11 mouse cellular contexts compared by ENCODE assay signal in genomic region chr4:148676961-148677637, GRCm38 (mm10). TPM values are rescaled to one million over a fixed set of nuclear protein-coding genes. Genes with fewer than 3 reads are reported as not detected.
DNase-seq lines count a peak whose midpoint lies in the region; ATAC-seq and TF ChIP-seq lines count a peak whose summit lies in the region.
"Had no signal": no experiment of that assay in that cellular context is flagged by ENCODE, and none has a peak within 500 bp of the region (broad histone marks: within the 10 kb centered on the region; RNA-seq: fewer than 3 reads in every experiment).

No protein-coding gene starts in this region.

- no peaks in the 10 kb centered on the region for H3K36me3 ChIP-seq in hindbrain, embryonic 10.5 days
- no peaks in the 10 kb centered on the region for H3K36me3 ChIP-seq in hindbrain, embryonic 11.5 days (ENCODE audit: control insufficient read depth, insufficient read depth, low read length)
- H3K36me3 ChIP-seq in MEL (ENCODE audit: control insufficient read depth in 1 of 2, insufficient read depth in 2 of 2, low read length in 2 of 2): peaks cover 0 to 10% of the 10 kb centered on the region in 2 experiments; a peak in 2 of 4 replicates
- no peaks in the 10 kb centered on the region for H3K36me3 ChIP-seq in embryonic facial prominence, embryonic 10.5 days (replicated peaks)
- no peaks in the 10 kb centered on the region for H3K36me3 ChIP-seq in kidney, postnatal 0 days (ENCODE audit: insufficient read depth, low read length)

- no peaks in the 10 kb centered on the region for H3K79me2 ChIP-seq in MEL (ENCODE audit: control insufficient read depth, insufficient read depth, low read length, poor library complexity)

- H3K9ac ChIP-seq in hindbrain, embryonic 11.5 days (ENCODE audit: low read depth, low read length): no peak overlapping the region
- no peak overlapping the region for H3K9ac ChIP-seq in MEL (ENCODE audit: control insufficient read depth, low read depth, low read length, poor library complexity, severe bottlenecking)
- no peak overlapping the region for H3K9ac ChIP-seq in kidney, postnatal 0 days (ENCODE audit: low read depth, low read length)

- TF ChIP-seq POLR2A in MEL (IDR thresholded peaks at IDR 0.05; ENCODE audit: control insufficient read depth in 1 of 2, insufficient read depth in 1 of 2, low read depth in 1 of 2, low read length in 2 of 2, poor library complexity in 1 of 2): no peak

- 46% methylated on average over 20 of the region's 20 CpGs for WGBS in hindbrain, embryonic 10.5 days
- WGBS in hindbrain, embryonic 11.5 days: 41% methylated on average over 20 of the region's 20 CpGs
- WGBS in embryonic facial prominence, embryonic 10.5 days: 45% methylated on average over 20 of the region's 20 CpGs
- 24% methylated on average over 20 of the region's 20 CpGs for WGBS in kidney, postnatal 0 days

- H3K4me2 ChIP-seq in hindbrain, embryonic 11.5 days (replicated peaks; ENCODE audit: low read depth, low read length): no peak overlapping the region
- H3K4me2 ChIP-seq in kidney, postnatal 0 days (ENCODE audit: low read length): no peak overlapping the region

- no peak for DNase-seq in hindbrain, embryonic 10.5 days (ENCODE audit: low spot score)
- no peak for DNase-seq in hindbrain, embryonic 11.5 days (ENCODE audit: low spot score)
- peak; percentile 77 for DNase-seq in MEL (ENCODE audit: low read depth, low spot score)
- DNase-seq in embryonic facial prominence, embryonic 10.5 days (ENCODE audit: low spot score): peak; percentile 34
- DNase-seq in kidney, postnatal 0 days (ENCODE audit: low spot score): peak; percentile 78
- DNase-seq in layer of hippocampus, postnatal 14 days (ENCODE audit: low spot score in 2 of 2): no peak
- DNase-seq in ovary, adult 18-20 months (ENCODE audit: low spot score): no peak
- no peak for DNase-seq in cerebellum, postnatal 25 days
- DNase-seq: thymus, postnatal 14 days had no signal

- no peak for TF ChIP-seq CTCF in MEL (IDR thresholded peaks at IDR 0.05 in 2 of 3, conservative IDR thresholded peaks at IDR 0.05 in 1 of 3; ENCODE audit: control insufficient read depth in 1 of 3, insufficient read depth in 1 of 3, low read depth in 2 of 3, low read length in 3 of 3, poor library complexity in 1 of 3, severe bottlenecking in 1 of 3)
- TF ChIP-seq CTCF in kidney, postnatal 0 days (IDR thresholded peaks at IDR 0.05; ENCODE audit: low read depth): peak; percentile 48; the same call in 1 of the 2 replicates

- H3K27me3 ChIP-seq in hindbrain, embryonic 10.5 days (ENCODE audit: insufficient read depth, poor library complexity, severe bottlenecking): peaks cover 63% of the 10 kb centered on the region
- 0 out of 2 replicates have a peak, but pooled peaks cover 2% of the 10 kb centered on the region for H3K27me3 ChIP-seq in hindbrain, embryonic 11.5 days (ENCODE audit: control insufficient read depth, insufficient read depth, low read length)
- no peaks in the 10 kb centered on the region for H3K27me3 ChIP-seq in MEL (ENCODE audit: control insufficient read depth in 1 of 2, insufficient read depth in 2 of 2, low read length in 2 of 2)
- H3K27me3 ChIP-seq in embryonic facial prominence, embryonic 10.5 days (replicated peaks; ENCODE audit: low read depth, poor library complexity, severe bottlenecking): peaks cover 15% of the 10 kb centered on the region
- H3K27me3 ChIP-seq in kidney, postnatal 0 days (ENCODE audit: insufficient read depth, low read length): no peaks in the 10 kb centered on the region

- TF ChIP-seq RAD21 in MEL (IDR thresholded peaks at IDR 0.05; ENCODE audit: low read depth, low read length): no peak

- no peak overlapping the region for H3K4me3 ChIP-seq in hindbrain, embryonic 10.5 days
- no peak overlapping the region for H3K4me3 ChIP-seq in hindbrain, embryonic 11.5 days (ENCODE audit: low read depth, low read length)
- no peak overlapping the region for H3K4me3 ChIP-seq in MEL (ENCODE audit: control insufficient read depth in 1 of 2, insufficient read depth in 1 of 2, low read depth in 2 of 2, low read length in 2 of 2)
- H3K4me3 ChIP-seq in embryonic facial prominence, embryonic 10.5 days: no peak overlapping the region
- no peak overlapping the region for H3K4me3 ChIP-seq in kidney, postnatal 0 days (replicated peaks; ENCODE audit: low read depth, low read length)
- H3K4me3 ChIP-seq: layer of hippocampus, adult 2 months had no signal

- TF ChIP-seq EP300 in MEL (IDR thresholded peaks at IDR 0.05; ENCODE audit: low read depth in 1 of 2, low read length in 2 of 2): peak in 1 of 2 experiments; percentile 39; a peak in 1 of 4 replicates

- H3K27ac ChIP-seq in hindbrain, embryonic 10.5 days: peak overlapping the region; percentile 64
- H3K27ac ChIP-seq in hindbrain, embryonic 11.5 days (ENCODE audit: low read depth, low read length): no peak overlapping the region
- no peak overlapping the region for H3K27ac ChIP-seq in MEL (ENCODE audit: control insufficient read depth, low read depth, low read length)
- H3K27ac ChIP-seq in embryonic facial prominence, embryonic 10.5 days (replicated peaks): peak overlapping the region; percentile 59; the same call in 1 of the 2 replicates
- H3K27ac ChIP-seq in kidney, postnatal 0 days: 0 out of 2 replicates have a peak overlapping the region, but pooled peaks have one; percentile 19
- H3K27ac ChIP-seq: layer of hippocampus, adult 2 months had no signal

- ATAC-seq in hindbrain, embryonic 11.5 days (ENCODE audit: low FRiP score): no peak
- no peak for ATAC-seq in kidney, postnatal 0 days (replicated peaks; ENCODE audit: low FRiP score, low read depth)

- no peaks in the 10 kb centered on the region for H3K9me3 ChIP-seq in hindbrain, embryonic 10.5 days
- H3K9me3 ChIP-seq in hindbrain, embryonic 11.5 days (ENCODE audit: control insufficient read depth, low read length): no peaks in the 10 kb centered on the region
- H3K9me3 ChIP-seq in MEL (replicated peaks; ENCODE audit: insufficient read depth, low read length): no peaks in the 10 kb centered on the region
- H3K9me3 ChIP-seq in embryonic facial prominence, embryonic 10.5 days: no peaks in the 10 kb centered on the region
- H3K9me3 ChIP-seq in kidney, postnatal 0 days (replicated peaks; ENCODE audit: low read length): no peaks in the 10 kb centered on the region

- peaks cover 49% of the 10 kb centered on the region for H3K4me1 ChIP-seq in hindbrain, embryonic 10.5 days (replicated peaks)
- H3K4me1 ChIP-seq in hindbrain, embryonic 11.5 days (replicated peaks; ENCODE audit: control insufficient read depth, insufficient read depth, low read length): 0 out of 2 replicates have a peak, but pooled peaks cover 8% of the 10 kb centered on the region
- H3K4me1 ChIP-seq in MEL (ENCODE audit: control insufficient read depth in 1 of 2, insufficient read depth in 2 of 2, low read length in 2 of 2): peaks cover 9 to 25% of the 10 kb centered on the region in 2 experiments
- H3K4me1 ChIP-seq in embryonic facial prominence, embryonic 10.5 days: peaks cover 46% of the 10 kb centered on the region
- H3K4me1 ChIP-seq in kidney, postnatal 0 days (replicated peaks; ENCODE audit: insufficient read depth, low read length): peaks cover 17% of the 10 kb centered on the region

TF ChIP-seq in MEL, 35 proteins besides CTCF, POLR2A, EP300 and RAD21:
- peak; percentile 20; the same call in 1 of the 2 replicates for TF ChIP-seq GATA1 (IDR thresholded peaks at IDR 0.05; ENCODE audit: low read depth, low read length)
- 0 out of 2 replicates have a peak, but pooled peaks have one; percentile 21 for TF ChIP-seq TBP (IDR thresholded peaks at IDR 0.05; ENCODE audit: low read depth, low read length)
- TF ChIP-seq SMC3 (IDR thresholded peaks at IDR 0.05; ENCODE audit: low read depth, low read length): no peak
- no peak for TF ChIP-seq USF2 (IDR thresholded peaks at IDR 0.05; ENCODE audit: borderline replicate concordance in 1 of 2, insufficient read depth in 1 of 2, low read depth in 1 of 2, low read length in 2 of 2)
TF ChIP-seq in MEL: peak in this region for 2.

RNA-seq across cellular contexts. Expression of gene Gm572, which starts 34.0 kb away (rescaled TPM):
- not detected in 2 replicates for polyA plus RNA-seq in hindbrain, embryonic 10.5 days (2016; fragmentation: Nextera tagmentation; extraction: Ambion mirVana)
- not detected in 2 replicates for polyA plus RNA-seq in hindbrain, embryonic 11.5 days (2014; fragmentation: Nextera tagmentation; extraction: Ambion mirVana)
- not detected in 2 replicates for total RNA-seq in MEL (2012; rRNA removed)
- not detected for polyA plus RNA-seq in MEL (2012; ENCODE audit: insufficient read depth in 1 of 2, insufficient read length in 2 of 2, low read depth in 1 of 2, low replicate concordance in 2 of 2, missing spikeins in 1 of 2)
- polyA plus RNA-seq in embryonic facial prominence, embryonic 10.5 days (2016; fragmentation: Nextera tagmentation; extraction: Ambion mirVana): not detected in 2 replicates
- polyA plus RNA-seq in kidney, postnatal 0 days (2015; fragmentation: Nextera tagmentation; extraction: Ambion mirVana): not detected in 2 replicates
- not detected for total RNA-seq in layer of hippocampus, postnatal 14 days (2021)
- total RNA-seq: layer of hippocampus, adult 2 months had no signal
- polyA plus RNA-seq: macrophage had no signal

RNA-seq across cellular contexts. Expression of gene Tardbp, which starts 50.3 kb away (rescaled TPM):
- polyA plus RNA-seq in hindbrain, embryonic 10.5 days (2016; fragmentation: Nextera tagmentation; extraction: Ambion mirVana): 302 and 421 TPM in 2 replicates
- polyA plus RNA-seq in hindbrain, embryonic 11.5 days (2014; fragmentation: Nextera tagmentation; extraction: Ambion mirVana): 199 and 210 TPM in 2 replicates
- total RNA-seq in MEL (2012; rRNA removed): 209 and 211 TPM in 2 replicates
- 100 to 1,000 TPM in 1 of 2 experiments, not detected in 1; 455 TPM for polyA plus RNA-seq in MEL (2012; ENCODE audit: insufficient read depth in 1 of 2, insufficient read length in 2 of 2, low read depth in 1 of 2, low replicate concordance in 2 of 2, missing spikeins in 1 of 2)
- 450 and 455 TPM in 2 replicates for polyA plus RNA-seq in embryonic facial prominence, embryonic 10.5 days (2016; fragmentation: Nextera tagmentation; extraction: Ambion mirVana)
- 241 and 281 TPM in 2 replicates for polyA plus RNA-seq in kidney, postnatal 0 days (2015; fragmentation: Nextera tagmentation; extraction: Ambion mirVana)
- 100 to 1,000 TPM; 199 to 208 TPM for total RNA-seq in layer of hippocampus, postnatal 14 days (2021)

Comparison
In these comparisons a context has a peak if more than half of its experiments do, and no peak if none do; other contexts are left out.
1. H3K27ac ChIP-seq: peak in hindbrain, embryonic 10.5 days (single experiment), embryonic facial prominence, embryonic 10.5 days (single experiment) and kidney, postnatal 0 days (single experiment); none in hindbrain, embryonic 11.5 days (single experiment) and MEL (single experiment).
2. DNase-seq: peak in MEL (single experiment), embryonic facial prominence, embryonic 10.5 days (single experiment) and kidney, postnatal 0 days (single experiment); none in hindbrain, embryonic 10.5 days (single experiment), hindbrain, embryonic 11.5 days (single experiment), layer of hippocampus, postnatal 14 days (0 of 2), ovary, adult 18-20 months (single experiment) and cerebellum, postnatal 25 days (0 of 2).